Mouse (Mus musculus) brain, embryonic 14.5 days (tissue): ENCODE measurements at regions not wholly inside any gene's neighbourhood (a gene's known extent, or its start where the extent isn't known, plus 50 kb on each side); places are given as distances from the start of the nearest gene placed in this dataset.

Source experiments
- DNase-seq: peaks from one replicate; pipeline ENCODE4 v3.0.0-alpha.2; 2011; ENCODE audit warnings: low read depth
- CTCF ChIP-seq: fragments of 200-500 bp; IDR thresholded peaks from 2 replicates; pipeline ENCODE4 v1.5.1; 2012; ENCODE audit warnings: inconsistent platforms, mild to moderate bottlenecking, moderate library complexity, borderline replicate concordance; ENCODE audit not compliant: insufficient read depth, insufficient read length; ENCODE audit errors: extremely low read depth
- POLR2A ChIP-seq: fragments of 200-500 bp; IDR thresholded peaks from 2 replicates; pipeline ENCODE4 v1.6.1; 2012; ENCODE audit warnings: mild to moderate bottlenecking, inconsistent platforms, borderline replicate concordance; ENCODE audit not compliant: poor library complexity, insufficient read depth, insufficient read length, severe bottlenecking; ENCODE audit errors: extremely low read depth

GRCm38 (mm10) chr9:23128018-23128369 is 94.9 kb upstream of the Bmper start:
- DNase-seq: no peak
- no peak for TF ChIP-seq POLR2A
- no peak for TF ChIP-seq CTCF

GRCm38 (mm10) chr9:23134006-23134405 is 88.9 kb upstream of the Bmper start:
- TF ChIP-seq CTCF: no peak
- no peak for TF ChIP-seq POLR2A
- no peak for DNase-seq

GRCm38 (mm10) chr9:23134421-23135118 is 88.3 kb upstream of the Bmper start:
- DNase-seq: no peak
- TF ChIP-seq CTCF (no peak), POLR2A (no peak)

- no peak for TF ChIP-seq POLR2A
- TF ChIP-seq CTCF: no peak
- DNase-seq: no peak
Observed at GRCm38 (mm10) chr9:23136511-23136910, 86.4 kb upstream of the Bmper start.

GRCm38 (mm10) chr9:23137682-23138210 is 85.1 kb upstream of the Bmper start:
- no peak for DNase-seq
- TF ChIP-seq CTCF (no peak), POLR2A (no peak)

GRCm38 (mm10) chr9:23139580-23140162 is 83.2 kb upstream of the Bmper start:
- no peak for TF ChIP-seq POLR2A
- TF ChIP-seq CTCF: no peak
- peak; percentile 40 for DNase-seq

- no peak for DNase-seq
Observed at GRCm38 (mm10) chr9:23144281-23144680, 78.6 kb upstream of the Bmper start.

GRCm38 (mm10) chr9:23150338-23150737 is 72.5 kb upstream of the Bmper start:
- DNase-seq: no peak
- TF ChIP-seq CTCF (no peak), POLR2A (no peak)

More at GRCm38 (mm10) chr9:23144281-23144680, 78.6 kb upstream of the Bmper start:
- no peak for TF ChIP-seq CTCF
- TF ChIP-seq POLR2A: no peak

- no peak for TF ChIP-seq POLR2A
- TF ChIP-seq CTCF: no peak
- DNase-seq: no peak
Observed at GRCm38 (mm10) chr9:23150874-23151273, 72.0 kb upstream of the Bmper start.

GRCm38 (mm10) chr9:23151953-23152490 is 70.9 kb upstream of the Bmper start:
- no peak for TF ChIP-seq CTCF
- no peak for TF ChIP-seq POLR2A

GRCm38 (mm10) chr9:23156820-23157570 is 65.9 kb upstream of the Bmper start:
- DNase-seq: peak; percentile 16
- no peak for TF ChIP-seq POLR2A

More at GRCm38 (mm10) chr9:23151953-23152490, 70.9 kb upstream of the Bmper start:
- no peak for DNase-seq

- TF ChIP-seq POLR2A (no peak), CTCF (no peak)
- peak; percentile 22 for DNase-seq
Observed at GRCm38 (mm10) chr9:23158499-23158898, 64.4 kb upstream of the Bmper start.

- peak; percentile 51 for DNase-seq
- TF ChIP-seq CTCF: no peak
- TF ChIP-seq POLR2A: no peak
Observed at GRCm38 (mm10) chr9:23161346-23161745, 61.5 kb upstream of the Bmper start.
